Mouse (Mus musculus) 416B (cell line): ENCODE data around the gene Prkch.

Source experiments
- DNase-seq: peaks from one replicate; pipeline ENCODE4 v3.0.0; 2011; ENCODE audit warnings: low read depth

The Prkch gene

DNA sequence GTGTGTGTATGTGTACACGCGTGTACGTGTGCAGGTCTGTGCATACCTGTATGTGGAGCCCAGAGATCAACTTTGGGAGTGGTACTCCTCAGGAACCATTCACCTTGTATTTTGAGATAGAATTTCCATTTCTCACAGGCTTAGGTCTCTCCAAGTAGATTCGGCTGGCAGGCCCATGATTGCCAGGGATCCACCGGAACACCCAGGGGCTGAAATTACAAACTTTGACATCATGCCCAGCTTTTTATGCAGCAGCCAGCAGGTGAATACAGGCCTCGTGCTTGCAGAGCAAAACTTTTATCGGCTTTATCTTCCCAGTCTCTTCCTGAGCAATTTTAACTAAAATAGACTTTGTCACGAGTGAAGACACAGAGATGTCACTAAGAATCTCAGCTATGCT, 217.2 kb downstream of the Prkch start:
- DNase-seq: no peak

DNA sequence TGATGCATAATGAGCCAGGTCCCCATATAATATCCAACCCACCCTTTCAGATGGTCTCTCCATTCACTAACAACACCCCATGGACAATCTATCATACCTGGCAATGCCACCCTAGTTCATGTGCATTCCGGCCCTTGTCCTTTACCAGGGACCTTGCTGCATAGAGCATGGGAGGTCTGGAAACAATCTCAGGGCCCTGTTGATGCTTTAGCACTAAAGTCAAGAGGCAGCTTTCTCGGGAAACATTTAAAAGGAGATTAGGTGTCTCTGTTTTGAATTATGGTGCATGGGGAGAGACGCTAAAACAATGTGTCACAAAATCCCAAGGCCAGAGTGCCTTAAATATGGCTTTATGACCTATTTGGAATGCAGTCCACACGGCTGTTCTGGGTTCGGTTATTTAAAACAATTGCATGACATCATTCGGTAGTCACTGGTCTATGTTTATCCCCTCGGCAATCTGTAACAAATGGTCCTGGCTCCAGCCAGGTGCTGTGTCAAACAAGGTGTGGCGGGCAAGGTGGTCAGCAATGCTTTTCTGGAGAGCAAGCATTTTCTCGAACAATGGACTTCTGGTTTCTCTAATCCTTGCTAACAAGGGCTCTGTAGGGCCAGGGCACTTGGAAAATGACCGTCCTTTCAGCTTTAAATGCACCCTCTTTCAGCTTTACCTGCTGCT, 217.9 kb downstream of the Prkch start:
- DNase-seq: no peak

DNA sequence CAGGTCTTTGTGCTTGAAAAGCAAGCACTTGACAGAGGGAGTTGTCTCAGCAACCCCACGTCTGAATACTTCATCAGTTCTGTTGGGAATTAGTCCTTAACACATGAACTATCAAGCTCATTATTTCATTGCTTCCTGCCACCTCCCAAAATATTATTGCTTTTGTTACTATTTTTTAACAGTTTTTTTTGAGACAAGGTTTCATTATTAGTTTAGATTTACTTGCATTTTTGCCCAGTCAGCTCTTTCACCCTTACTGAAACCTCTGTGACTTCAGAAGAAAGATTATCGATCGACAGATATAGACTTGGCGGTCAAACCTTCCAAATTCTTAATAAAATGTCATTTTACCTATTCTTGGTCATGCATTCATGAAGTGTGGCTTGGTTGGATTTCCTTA, 219.3 kb downstream of the Prkch start:
- DNase-seq: no peak

DNA sequence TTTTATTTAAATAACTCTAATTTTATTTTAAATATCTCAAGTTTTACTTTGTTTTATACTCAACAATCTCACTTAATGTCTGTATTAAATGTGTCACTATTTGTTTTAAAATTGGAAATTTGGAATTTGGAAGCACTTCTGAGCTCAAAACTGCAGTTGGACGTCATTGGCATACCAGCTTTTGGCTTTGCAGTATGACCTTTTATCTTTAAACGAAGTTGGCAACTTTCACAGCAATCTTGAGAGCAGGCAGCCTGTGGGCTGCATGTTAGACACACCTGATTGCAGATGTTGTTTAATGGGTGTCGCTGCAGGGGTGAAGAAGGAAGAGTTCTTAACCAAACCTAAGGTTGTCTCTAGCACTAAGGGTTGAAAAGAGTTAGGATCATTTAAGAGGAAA, 220.9 kb downstream of the Prkch start:
- DNase-seq: no peak

DNA sequence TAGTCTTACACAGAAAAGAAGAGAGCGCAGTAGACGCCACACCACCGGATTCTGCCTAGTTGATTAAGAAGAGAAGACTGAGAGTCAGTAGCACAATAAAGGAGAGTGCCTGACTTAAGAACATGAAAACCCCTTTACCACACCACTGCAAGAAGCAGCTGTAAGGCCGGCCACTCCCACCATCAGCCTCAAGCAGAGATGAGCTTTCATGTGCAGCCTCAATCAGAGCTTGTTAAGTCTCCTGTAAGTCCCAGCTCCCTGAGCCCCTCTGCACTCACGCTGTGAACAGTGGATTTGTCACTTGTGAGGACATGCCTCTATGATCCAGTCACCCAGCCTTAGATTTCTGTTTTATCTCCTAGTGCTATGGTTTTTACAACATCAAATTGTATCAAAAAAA, 221.4 kb downstream of the Prkch start:
- DNase-seq: no peak

DNA sequence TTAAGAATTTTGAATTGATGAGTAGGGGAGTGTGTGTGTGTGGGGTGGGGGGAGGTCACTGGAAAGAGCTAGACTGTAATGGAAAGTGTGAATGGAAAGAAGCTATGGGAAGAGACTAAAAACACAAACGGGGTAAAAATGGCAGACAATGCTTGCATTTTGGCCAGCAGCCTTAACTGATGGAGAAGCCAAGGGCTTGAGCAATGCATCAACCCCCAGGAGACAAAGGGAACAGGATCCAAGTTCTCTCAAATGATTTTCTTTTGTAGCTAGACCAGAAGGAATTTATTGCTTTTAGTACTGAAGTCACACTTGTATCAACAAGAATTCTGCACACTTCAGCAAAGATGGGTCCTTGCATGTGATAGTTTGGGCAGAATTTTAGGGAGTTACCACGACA, 222.6 kb downstream of the Prkch start:
- no peak for DNase-seq

DNA sequence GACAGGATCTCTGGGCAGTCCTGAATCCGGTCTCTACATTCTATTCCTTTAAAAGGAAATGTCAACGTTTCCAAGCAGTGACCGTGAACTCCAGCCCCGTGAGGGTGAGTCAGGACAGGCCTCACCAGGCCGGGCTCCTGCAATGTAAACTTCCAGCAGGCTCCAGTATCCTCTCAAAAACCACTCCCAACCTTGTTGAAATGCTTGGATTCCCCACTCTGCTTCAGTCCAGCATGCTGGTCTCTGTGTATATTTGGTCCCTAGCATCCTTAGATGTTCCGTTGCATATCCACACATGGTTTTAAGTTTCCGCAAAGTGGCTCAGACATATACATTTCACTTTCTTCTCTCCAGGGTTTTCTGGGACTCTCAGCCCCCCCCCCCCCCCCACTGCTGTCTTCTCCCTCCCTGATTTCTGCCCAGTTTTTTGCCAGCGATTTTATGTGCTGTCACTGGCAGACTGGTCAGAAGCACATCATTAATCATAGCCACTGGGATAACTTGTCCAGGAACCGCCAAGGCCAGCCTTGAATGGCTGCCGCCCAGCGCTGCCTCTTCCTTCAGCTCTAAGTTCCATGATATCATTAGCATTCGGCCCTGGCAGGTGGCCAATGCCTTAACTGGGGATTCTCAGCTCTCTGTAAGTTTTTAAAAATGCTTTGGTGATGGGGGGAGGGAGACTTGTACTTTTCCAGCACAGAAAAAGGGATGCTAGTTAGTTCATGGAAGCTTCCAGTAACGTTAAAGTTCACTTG, 225.6 kb downstream of the Prkch start:
- DNase-seq: no peak

DNA sequence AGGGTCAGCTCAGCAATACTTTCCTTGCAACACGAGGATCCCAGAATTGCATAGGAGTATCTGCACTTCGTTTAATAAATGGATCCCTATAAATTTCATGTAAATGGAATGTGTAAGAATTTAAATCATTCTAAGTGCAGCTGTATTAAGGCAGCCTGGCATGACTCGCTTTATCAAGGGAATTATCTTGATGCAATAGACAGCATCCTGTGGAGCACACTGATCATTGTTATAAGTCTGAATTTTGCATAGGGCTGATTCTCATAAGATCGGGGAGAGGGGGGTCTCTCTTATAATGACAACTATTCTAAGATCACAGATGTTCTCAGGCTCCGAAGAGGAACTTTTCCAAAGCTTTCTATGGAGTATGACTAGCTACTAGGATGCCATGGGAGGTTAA, 226.3 kb downstream of the Prkch start:
- DNase-seq: no peak

DNA sequence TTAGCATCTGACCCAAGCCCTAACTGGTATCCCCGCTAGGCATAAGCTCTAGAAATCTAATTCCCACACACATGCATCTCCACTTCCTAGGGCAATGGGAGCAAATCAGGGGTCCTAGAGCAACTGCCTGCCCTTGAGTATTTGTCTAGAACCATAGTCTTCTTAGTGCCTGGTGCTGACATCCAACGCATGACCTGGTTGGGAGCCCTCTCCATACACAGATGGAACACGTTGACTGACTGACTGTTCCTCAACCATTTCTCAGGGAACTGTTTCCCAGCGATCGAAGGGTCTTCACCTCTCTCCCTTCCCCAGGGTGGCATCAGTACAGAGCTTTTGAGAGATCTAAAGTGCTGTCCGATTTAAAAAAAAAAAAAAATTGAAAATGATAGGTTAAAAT, 227.6 kb downstream of the Prkch start:
- no peak for DNase-seq

DNA sequence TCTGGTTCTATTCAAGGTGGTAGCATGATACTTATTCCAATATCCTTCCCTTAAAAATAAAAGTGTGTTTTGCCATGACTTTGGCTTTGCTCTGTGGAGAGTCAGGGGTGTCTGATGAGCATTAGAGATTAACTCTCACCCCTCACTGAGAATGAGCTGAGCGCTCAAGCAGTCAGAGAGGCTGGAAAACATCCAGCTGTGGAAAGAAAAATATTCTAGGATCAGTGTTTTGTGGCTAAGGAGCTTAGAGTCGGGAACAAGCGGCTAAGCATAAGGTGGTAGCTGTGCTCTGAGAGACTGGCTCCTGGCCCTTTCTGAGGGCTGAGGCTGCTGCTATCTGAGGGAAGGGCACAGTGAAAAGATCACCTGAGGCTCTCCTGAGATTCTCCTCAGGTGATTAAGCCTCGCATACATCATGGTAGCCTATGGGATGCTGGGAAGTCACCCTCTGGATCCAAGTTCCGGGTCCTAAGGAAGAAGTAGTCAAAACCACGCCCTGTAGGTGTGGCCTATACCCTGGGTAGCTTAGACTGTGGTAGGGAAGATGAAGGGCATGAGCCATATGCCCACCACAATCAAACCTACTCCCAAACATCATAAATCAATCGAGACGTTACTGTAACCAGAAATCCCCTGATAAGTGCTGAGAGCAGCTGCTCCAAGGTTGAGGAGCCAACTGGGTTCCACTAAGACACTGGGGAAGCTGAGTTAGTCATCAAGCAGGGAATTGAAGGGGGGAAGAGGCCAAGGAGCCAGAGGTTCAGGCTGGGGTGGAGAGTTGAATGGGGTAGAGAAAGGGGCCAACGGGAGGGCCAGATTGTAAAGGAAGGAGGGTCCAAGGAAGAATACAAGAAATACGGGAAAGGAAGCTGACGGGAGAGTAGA, 228.7 kb downstream of the Prkch start:
- DNase-seq: no peak

DNA sequence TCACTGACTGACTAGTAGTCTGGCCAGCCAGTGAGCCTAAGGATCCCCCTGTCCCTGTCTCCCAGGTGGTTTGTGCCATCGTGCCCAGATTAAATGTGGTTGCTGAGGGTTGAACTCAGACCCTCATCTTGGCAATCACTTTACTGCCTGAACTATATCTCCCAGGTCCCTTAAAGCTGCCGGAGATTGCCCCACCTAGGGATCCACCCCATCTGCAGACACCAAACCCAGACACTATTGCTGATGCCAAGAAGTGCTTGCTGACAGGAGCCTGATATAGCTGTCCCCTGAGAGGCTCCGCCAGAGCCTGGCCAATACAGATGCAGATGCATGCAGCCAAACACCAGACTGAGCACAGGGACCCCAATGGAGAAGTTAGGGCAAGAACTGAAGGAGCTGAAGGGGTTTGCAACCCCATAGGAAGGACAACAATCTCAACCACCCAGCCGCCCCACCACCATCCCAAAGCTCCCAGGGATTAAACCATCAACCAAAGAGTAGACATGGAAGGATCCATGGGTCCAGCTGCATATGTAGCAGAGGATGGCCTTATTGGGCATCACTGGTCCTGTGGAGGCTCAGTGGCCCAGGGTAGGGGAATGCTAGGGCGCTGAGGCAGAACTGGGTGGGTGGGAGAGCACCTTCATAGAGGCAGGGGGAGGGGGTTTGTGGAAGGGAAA, 229.6 kb downstream of the Prkch start:
- DNase-seq: no peak

DNA sequence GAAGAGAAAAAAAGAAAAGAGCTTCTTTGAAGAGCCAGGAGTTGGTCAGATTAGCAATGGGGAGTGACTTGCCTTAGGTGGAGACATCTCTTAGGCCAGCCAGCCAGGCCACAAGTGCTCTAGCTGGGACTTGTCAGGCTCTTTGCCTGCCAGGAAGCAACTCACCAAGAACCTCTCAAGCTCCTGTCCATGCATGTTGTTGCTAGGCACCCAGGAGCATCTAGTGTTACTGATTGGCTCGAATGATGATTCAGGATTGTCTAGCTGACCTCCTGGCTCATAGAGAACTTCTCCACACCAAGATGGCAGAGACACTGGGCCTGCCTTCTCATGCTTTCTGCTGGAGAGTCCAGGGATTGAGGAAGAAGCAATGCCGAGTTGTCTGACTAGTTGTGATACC, 230.3 kb downstream of the Prkch start:
- DNase-seq: no peak

DNA sequence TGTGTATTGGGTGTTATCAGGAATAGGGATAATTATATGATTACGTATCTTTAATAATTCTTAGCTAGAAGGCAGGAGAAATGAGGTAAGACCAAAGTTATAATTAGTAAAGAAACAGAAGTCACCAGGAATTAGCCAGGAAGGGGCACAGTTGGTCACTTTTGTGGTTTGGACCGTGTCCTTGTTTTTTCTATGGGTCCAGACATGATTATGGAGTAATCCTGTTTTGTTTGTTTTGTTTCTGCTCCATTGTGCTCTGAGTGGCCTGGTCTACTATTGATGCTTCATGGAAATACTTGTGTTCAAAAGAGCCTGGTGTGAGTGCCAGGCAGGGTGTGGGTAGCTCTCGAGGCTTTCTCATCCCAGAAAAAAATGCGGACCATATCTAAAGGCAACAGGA, 230.9 kb downstream of the Prkch start:
- DNase-seq: no peak

DNA sequence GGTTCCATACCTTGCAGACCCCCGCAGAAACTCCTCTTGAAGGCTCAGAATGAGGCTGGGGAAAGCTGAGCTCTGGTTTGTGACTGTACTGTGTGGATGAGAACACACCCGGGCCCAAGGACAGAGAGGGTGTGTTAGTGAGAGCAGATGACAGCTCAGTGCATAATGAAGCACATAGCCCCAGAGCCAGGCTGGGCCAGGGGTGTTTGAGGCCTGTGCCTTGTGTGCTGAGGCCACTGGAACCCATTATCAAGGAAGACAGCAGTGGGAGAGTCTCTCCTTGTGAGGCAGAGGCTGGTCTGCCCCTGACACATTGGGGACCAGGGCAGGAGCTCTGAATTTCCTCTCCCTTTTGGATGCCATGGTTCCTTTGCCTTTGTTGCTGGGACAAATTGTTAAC, 231.3 kb downstream of the Prkch start:
- DNase-seq: no peak

DNA sequence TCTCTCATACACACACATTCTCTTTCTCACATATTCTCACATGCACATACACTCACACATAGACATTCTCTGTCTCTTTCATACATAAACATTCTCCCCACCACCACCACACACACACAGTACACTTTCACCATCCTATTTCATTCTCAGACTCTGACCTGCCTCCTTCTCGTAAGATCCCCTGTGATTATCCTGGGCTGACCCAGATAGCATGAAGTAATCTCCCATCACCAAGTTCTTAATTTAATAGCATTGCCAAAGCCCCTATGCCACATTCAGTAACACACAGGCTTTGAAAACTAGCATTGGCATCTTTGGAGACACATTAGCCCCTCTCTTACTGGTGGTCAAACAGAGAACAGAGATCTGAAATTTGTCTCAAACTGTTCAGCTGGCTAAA, 232.3 kb downstream of the Prkch start:
- DNase-seq: no peak

DNA sequence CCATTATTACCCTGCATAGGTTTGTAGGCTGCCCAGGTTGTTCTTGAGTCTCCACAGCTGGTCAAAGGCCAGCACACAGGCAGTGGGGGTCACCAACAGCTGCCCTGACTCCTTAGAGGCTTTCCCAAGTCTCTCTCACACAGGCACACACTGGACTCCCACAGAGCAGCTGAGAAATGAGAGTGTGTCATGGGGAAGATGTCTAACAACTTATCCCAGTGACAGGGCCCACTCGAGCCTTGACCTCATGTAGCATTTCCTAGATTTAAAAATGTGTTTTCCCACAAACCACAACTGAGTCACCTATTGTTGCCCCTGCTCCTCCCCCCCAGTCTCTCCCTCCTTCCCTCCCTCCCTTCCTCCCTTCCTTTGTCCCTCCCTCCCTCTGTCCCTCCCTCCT, 234.2 kb downstream of the Prkch start:
- DNase-seq: peak; percentile 61

DNA sequence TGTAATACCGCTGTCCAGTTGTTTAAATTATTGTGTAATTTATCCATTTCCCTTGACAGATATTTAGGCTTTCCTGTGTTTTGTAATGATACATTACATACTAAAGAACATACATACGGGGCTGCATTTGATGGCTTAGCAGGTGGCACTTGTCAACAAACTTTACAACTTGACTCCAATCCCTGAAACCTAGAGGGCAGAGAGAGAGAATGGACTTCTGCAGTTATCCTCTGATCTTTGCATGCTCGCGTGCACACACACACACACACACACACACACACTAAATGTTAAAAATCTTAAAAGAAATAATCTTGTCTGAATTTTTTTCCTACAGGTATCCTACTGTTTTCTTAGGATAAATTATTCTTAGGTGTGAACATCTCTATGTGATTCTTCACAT, 236.6 kb downstream of the Prkch start:
- DNase-seq: no peak

DNA sequence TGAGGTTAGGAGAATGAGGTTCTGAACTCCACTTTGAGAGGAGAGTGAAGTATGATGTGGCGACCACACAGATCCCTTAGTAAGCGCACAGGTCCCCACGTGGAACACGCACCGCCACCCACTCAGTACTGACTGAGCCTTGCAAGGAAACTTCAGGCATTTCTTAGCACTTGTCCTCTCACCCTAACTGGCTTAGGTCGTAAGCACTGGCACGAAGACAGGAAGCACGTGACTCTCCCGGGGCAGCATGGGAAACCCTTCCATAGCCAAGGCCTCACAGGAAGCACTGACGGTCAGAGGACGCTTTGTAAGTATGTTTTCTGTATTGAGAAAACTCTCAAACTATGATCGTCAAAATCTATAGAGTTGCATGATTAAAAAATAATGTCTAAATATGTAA, 237.7 kb downstream of the Prkch start:
- DNase-seq: no peak

DNA sequence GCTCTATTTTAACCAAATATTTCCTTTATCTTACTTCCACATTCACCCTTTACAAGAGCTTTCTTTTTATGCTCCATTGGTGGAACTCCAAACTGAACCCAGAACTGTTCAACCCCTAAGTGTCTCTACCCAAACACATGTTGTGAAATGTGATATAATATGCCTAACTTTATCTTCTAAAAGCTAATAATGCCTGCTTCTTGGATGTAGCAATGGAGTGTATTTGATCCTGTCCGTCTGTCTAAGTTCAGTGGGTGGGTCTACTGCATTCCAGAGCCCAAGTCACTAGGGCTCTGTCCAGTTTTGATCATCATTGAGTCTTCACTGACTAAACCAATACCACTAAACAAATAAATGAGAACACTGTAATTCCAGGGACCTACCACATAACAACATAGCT, 240.2 kb downstream of the Prkch start:
- no peak for DNase-seq
